12 mouse cellular contexts compared by ENCODE assay signal in the genomic region with DNA sequence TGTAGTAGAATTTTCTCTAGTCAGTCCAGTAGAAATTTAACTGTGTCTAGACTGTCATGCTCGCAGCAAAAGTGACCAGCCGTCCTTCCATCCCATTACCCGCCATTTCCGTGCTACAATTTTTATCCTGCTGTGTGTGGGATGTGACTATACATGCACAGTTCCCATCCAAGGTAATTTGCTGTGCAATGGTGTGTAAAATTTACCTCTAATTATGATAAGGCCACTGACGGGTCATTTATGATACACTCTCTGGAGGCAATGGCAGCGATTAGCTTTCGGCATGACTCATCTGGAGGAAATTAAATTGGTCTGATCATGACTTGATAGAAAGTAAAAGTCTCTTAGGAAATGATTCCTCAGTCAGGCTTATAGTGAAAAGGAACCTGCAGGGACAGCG.
"Had no signal": no experiment of that assay in that cellular context is flagged by ENCODE, and none has a peak within 500 bp of the region (broad histone marks: within the 10 kb centered on the region; RNA-seq: fewer than 3 reads in every experiment).

No protein-coding gene starts in this region.

- H3K9me3 ChIP-seq: kidney, embryonic 15.5 days; limb, embryonic 13.5 days; stomach, embryonic 15.5 days had no signal

- H3K27me3 ChIP-seq: kidney, embryonic 15.5 days; limb, embryonic 13.5 days; stomach, embryonic 15.5 days had no signal

- DNase-seq: kidney, adult 2 months; kidney, postnatal 14 days; left cerebral cortex, postnatal 4 days; lung, adult 18-20 months; midbrain, embryonic 14.5 days; right cerebral cortex, postnatal 4 days; thymus, adult 2 months; thymus, postnatal 25 days had no signal

- H3K4me1 ChIP-seq: limb, embryonic 13.5 days; stomach, embryonic 15.5 days had no signal

- H3K4me3 ChIP-seq: kidney, embryonic 15.5 days; limb, embryonic 13.5 days; stomach, embryonic 15.5 days had no signal

- H3K4me2 ChIP-seq: kidney, embryonic 15.5 days; limb, embryonic 13.5 days; stomach, embryonic 15.5 days had no signal

- H3K36me3 ChIP-seq: kidney, embryonic 15.5 days; limb, embryonic 13.5 days; stomach, embryonic 15.5 days had no signal

- H3K27ac ChIP-seq: kidney, embryonic 15.5 days; limb, embryonic 13.5 days; liver, embryonic 14.5 days; stomach, embryonic 15.5 days had no signal

- H3K9ac ChIP-seq: kidney, embryonic 15.5 days; limb, embryonic 13.5 days; liver, embryonic 14.5 days; stomach, embryonic 15.5 days had no signal
